Mouse (Mus musculus) monocyte, adult 5-6 weeks (primary cell): ENCODE data around the gene Aanat. TPM values are rescaled to one million over a fixed set of nuclear protein-coding genes. Genes with fewer than 3 reads are reported as not detected.

ENCODE experiments used
- ATAC-seq: fragments of 153-309, 156-312 bp; replicated peaks from 2 replicates; pipeline ENCODE4 v1.8.0; 2017; ENCODE audit warnings: mild to moderate bottlenecking; ENCODE audit not compliant: low TSS enrichment, insufficient number of reproducible peaks, severe bottlenecking, poor library complexity, low FRiP score
- total RNA-seq: library from RNA; stranded (forward); fragments of 200-1000, 200-491, 200-594 nt; gene quantifications from 3 replicates; pipeline ENCODE4 v1.2.3, GENCODE M21; 2017

Aanat gene
- total RNA-seq, 1 experiment from 2014 or later = not detected

- ATAC-seq = no peak
These were observed 13.3 kb upstream of the Aanat start for GRCm38 (mm10) chr11:116572756-116573543.

GRCm38 (mm10) chr11:116574486-116574885 is 11.7 kb upstream of the Aanat start:
- ATAC-seq = no peak

GRCm38 (mm10) chr11:116574982-116575381 is 11.2 kb upstream of the Aanat start:
- no peak for ATAC-seq

GRCm38 (mm10) chr11:116575396-116575795 is 10.8 kb upstream of the Aanat start:
- no peak for ATAC-seq

- no peak for ATAC-seq
These were observed 7.0 kb upstream of the Aanat start for GRCm38 (mm10) chr11:116579280-116579679.

GRCm38 (mm10) chr11:116580031-116580652 is 6.1 kb upstream of the Aanat start:
- ATAC-seq = no peak

GRCm38 (mm10) chr11:116580711-116581375 is 5.4 kb upstream of the Aanat start:
- ATAC-seq = peak; percentile 28

- peak; percentile 92 for ATAC-seq
These were observed 4.8 kb upstream of the Aanat start, which contains the start of gene Ube2o for GRCm38 (mm10) chr11:116581376-116581814. Gene Ube2o (minus strand): TSS chr11:116581447.

- no peak for ATAC-seq
These were observed 550 bp upstream of the Aanat start for GRCm38 (mm10) chr11:116585682-116586081.

GRCm38 (mm10) chr11:116586801-116587631 is 784 bp downstream of the Aanat start:
- peak; percentile 84 for ATAC-seq

- ATAC-seq = no peak
These were observed 2.8 kb downstream of the Aanat start for GRCm38 (mm10) chr11:116589020-116589531.

- ATAC-seq = no peak
These were observed 3.3 kb downstream of the Aanat start for GRCm38 (mm10) chr11:116589574-116589973.

- ATAC-seq = no peak
These were observed 5.4 kb downstream of the Aanat start for GRCm38 (mm10) chr11:116591621-116592020.

GRCm38 (mm10) chr11:116592428-116592827 is 6.2 kb downstream of the Aanat start:
- ATAC-seq = peak; percentile 93

- no peak for ATAC-seq
These were observed 7.1 kb downstream of the Aanat start for GRCm38 (mm10) chr11:116593345-116593744.

- no peak for ATAC-seq
These were observed 10.5 kb downstream of the Aanat start for GRCm38 (mm10) chr11:116596766-116597165.

- ATAC-seq = no peak
These were observed 12.0 kb downstream of the Aanat start for GRCm38 (mm10) chr11:116598193-116598592.

GRCm38 (mm10) chr11:116599230-116599629 is 13.0 kb downstream of the Aanat start:
- ATAC-seq = no peak
